Mouse (Mus musculus) hindbrain, embryonic 16.5 days (tissue): ENCODE results near the gene Stard5. TPM values are rescaled to one million over a fixed set of nuclear protein-coding genes. Genes with fewer than 3 reads are reported as not detected.

Source experiments
- ATAC-seq: fragments of 200-750 bp; cut with Nextera tagmentation; 2 replicates; pipeline ENCODE4 v1.8.0; 2017; ENCODE audit warnings: moderate TSS enrichment, moderate library complexity
- H3K27ac ChIP-seq: fragments of 300-500 bp; sonication (generic); 2 replicates; pipeline ENCODE4 v1.5.1; 2014; ENCODE audit warnings: low read depth, mild to moderate bottlenecking, control low read depth, low read length, moderate library complexity
- H3K27me3 ChIP-seq: fragments of 300-500 bp; sonication (generic); replicated peaks from 2 replicates; pipeline ENCODE4 v1.6.1; 2014; ENCODE audit warnings: low read length; ENCODE audit not compliant: control insufficient read depth, insufficient read depth
- H3K36me3 ChIP-seq: fragments of 300-500 bp; sonication (generic); 2 replicates; pipeline ENCODE4 v1.6.1; 2014; ENCODE audit warnings: mild to moderate bottlenecking, low read length, moderate library complexity, mixed read lengths; ENCODE audit not compliant: control insufficient read depth, insufficient read depth
- H3K4me1 ChIP-seq: fragments of 300-500 bp; sonication (generic); 2 replicates; pipeline ENCODE4 v1.6.1; 2014; ENCODE audit warnings: low read depth, low read length; ENCODE audit not compliant: control insufficient read depth, insufficient read depth
- H3K4me2 ChIP-seq: fragments of 300-500 bp; sonication (generic); 2 replicates; pipeline ENCODE4 v1.6.1; 2014; ENCODE audit warnings: mild to moderate bottlenecking, low read length, control low read depth, moderate library complexity
- H3K4me3 ChIP-seq: fragments of 300-500 bp; sonication (generic); 2 replicates; pipeline ENCODE4 v1.5.1; 2014; ENCODE audit warnings: mild to moderate bottlenecking, low read length, control low read depth, moderate library complexity
- H3K9ac ChIP-seq: fragments of 300-500 bp; sonication (generic); 2 replicates; pipeline ENCODE4 v1.6.1; 2014; ENCODE audit warnings: low read depth, mild to moderate bottlenecking, control low read depth, low read length, moderate library complexity
- H3K9me3 ChIP-seq: fragments of 300-500 bp; sonication (generic); 2 replicates; pipeline ENCODE4 v1.6.1; 2014; ENCODE audit warnings: mild to moderate bottlenecking, low read length, moderate library complexity; ENCODE audit not compliant: control insufficient read depth
- WGBS: fragments of 180-500 bp; shearing (Covaris S2); extraction: QIAGEN DNeasy Blood & Tissue Kit; methylation state at CpG from one replicate; pipeline ENCODE4 v1.1.7; 2014; 5-methylcytosine and 5-hydroxymethylcytosine counted together
- polyA plus RNA-seq: library from polyadenylated mRNA; unstranded; fragments of >200 nt; fragmentation: Nextera tagmentation; extraction: Ambion mirVana; gene quantifications from 2 replicates; pipeline ENCODE4 v1.2.1, GENCODE M21; 2015

The Stard5 gene
- polyA plus RNA-seq, 1 experiment from 2014 or later: 7.3 TPM

DNA sequence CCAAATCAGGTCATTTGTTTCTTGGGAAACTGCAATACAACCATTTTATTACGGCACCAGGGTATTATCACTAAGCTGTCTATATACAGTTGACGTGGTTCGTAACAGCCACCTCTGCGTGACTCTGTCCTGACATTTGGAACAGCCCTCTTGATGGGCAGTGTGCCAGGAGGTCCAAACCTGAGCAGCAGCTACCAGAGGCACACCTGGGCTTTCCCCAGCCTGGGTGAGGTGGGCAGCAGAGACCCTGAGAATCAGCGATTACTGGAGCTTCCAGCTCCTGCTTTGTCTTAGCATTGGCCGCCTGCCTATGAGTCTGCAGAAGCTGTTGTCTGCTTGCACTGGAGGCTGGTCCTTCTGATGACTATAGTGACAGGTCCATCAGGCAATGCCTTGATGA is 11.8 kb downstream of the Stard5 start:
- Histone ChIP-seq H3K9me3 (no peaks in the 10 kb centered on the region), H3K27ac (no peak overlapping the region), H3K36me3 (no peaks in the 10 kb centered on the region; the same call in 1 of the 2 replicates), H3K4me3 (no peak overlapping the region), H3K4me1 (no peaks in the 10 kb centered on the region), H3K9ac (no peak overlapping the region), H3K4me2 (no peak overlapping the region), H3K27me3 (no peaks in the 10 kb centered on the region)
- no peak for ATAC-seq
- WGBS: 83% methylated on average over 6 of the region's 6 CpGs

- 70% methylated on average over 2 of the region's 2 CpGs for WGBS
These were observed 13.0 kb downstream of the Stard5 start for GRCm38 (mm10) chr7:83644761-83645160.

GRCm38 (mm10) chr7:83645476-83645875 is 13.7 kb downstream of the Stard5 start:
- Histone ChIP-seq H3K27me3 (no peaks in the 10 kb centered on the region), H3K9me3 (no peaks in the 10 kb centered on the region), H3K4me1 (no peaks in the 10 kb centered on the region), H3K9ac (no peak overlapping the region), H3K4me3 (no peak overlapping the region), H3K4me2 (no peak overlapping the region), H3K27ac (no peak overlapping the region), H3K36me3 (no peaks in the 10 kb centered on the region; the same call in 1 of the 2 replicates)
- no peak for ATAC-seq
- 80% methylated on average over 5 of the region's 5 CpGs for WGBS

More at GRCm38 (mm10) chr7:83644761-83645160, 13.0 kb downstream of the Stard5 start:
- H3K36me3 ChIP-seq: no peaks in the 10 kb centered on the region; the same call in 1 of the 2 replicates
- H3K4me1 ChIP-seq: no peaks in the 10 kb centered on the region
- no peak overlapping the region for H3K4me2 ChIP-seq
- ATAC-seq: no peak
- no peak overlapping the region for H3K4me3 ChIP-seq
- H3K9me3 ChIP-seq: no peaks in the 10 kb centered on the region
- H3K27me3 ChIP-seq: no peaks in the 10 kb centered on the region
- no peak overlapping the region for H3K27ac ChIP-seq
- no peak overlapping the region for H3K9ac ChIP-seq

- no peak for ATAC-seq
- WGBS: 81% methylated on average over 7 of the region's 7 CpGs
- Histone ChIP-seq H3K4me2 (no peak overlapping the region), H3K4me3 (no peak overlapping the region), H3K36me3 (no peaks in the 10 kb centered on the region), H3K4me1 (no peaks in the 10 kb centered on the region), H3K9me3 (no peaks in the 10 kb centered on the region), H3K27me3 (no peaks in the 10 kb centered on the region), H3K27ac (no peak overlapping the region), H3K9ac (no peak overlapping the region)
These were observed 17.0 kb downstream of the Stard5 start for GRCm38 (mm10) chr7:83648807-83649206.

- WGBS: 93% methylated on average over 5 of the region's 5 CpGs
- no peaks in the 10 kb centered on the region for H3K4me1 ChIP-seq
- H3K9ac ChIP-seq: no peak overlapping the region
- no peaks in the 10 kb centered on the region for H3K9me3 ChIP-seq
- no peak overlapping the region for H3K4me3 ChIP-seq
- no peak overlapping the region for H3K4me2 ChIP-seq
- ATAC-seq: no peak
- H3K27me3 ChIP-seq: no peaks in the 10 kb centered on the region
- no peaks in the 10 kb centered on the region for H3K36me3 ChIP-seq
- H3K27ac ChIP-seq: no peak overlapping the region
These were observed 18.9 kb downstream of the Stard5 start for GRCm38 (mm10) chr7:83650638-83651037.

DNA sequence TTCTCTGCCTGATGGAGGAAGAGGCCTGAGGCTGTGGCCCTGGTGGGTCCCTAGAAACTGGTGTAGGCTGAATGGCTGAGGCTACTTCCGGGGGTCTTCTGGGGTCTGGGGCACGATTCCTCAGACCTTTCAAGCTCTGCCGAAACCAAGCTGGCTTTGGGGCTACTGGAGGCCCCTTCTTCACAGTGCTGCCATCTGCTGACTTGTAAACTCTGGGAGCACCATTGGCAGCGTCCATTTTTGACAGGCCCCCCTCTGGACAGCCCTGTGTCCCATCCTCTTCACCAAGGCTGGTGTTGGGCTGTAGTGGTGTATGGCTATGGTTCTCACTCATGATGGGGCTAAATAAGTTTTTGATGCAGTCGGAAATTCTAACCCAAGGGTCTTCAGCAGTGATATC is 20.7 kb downstream of the Stard5 start:
- Histone ChIP-seq H3K9me3 (no peaks in the 10 kb centered on the region), H3K4me1 (no peaks in the 10 kb centered on the region), H3K27me3 (no peaks in the 10 kb centered on the region), H3K9ac (no peak overlapping the region), H3K4me2 (no peak overlapping the region), H3K36me3 (no peaks in the 10 kb centered on the region), H3K4me3 (no peak overlapping the region), H3K27ac (no peak overlapping the region)
- WGBS: 87% methylated on average over 5 of the region's 5 CpGs
- no peak for ATAC-seq

- no peak for ATAC-seq
- no peak overlapping the region for H3K4me3 ChIP-seq
- H3K27me3 ChIP-seq: no peaks in the 10 kb centered on the region
- H3K4me2 ChIP-seq: no peak overlapping the region
- no peaks in the 10 kb centered on the region for H3K4me1 ChIP-seq
- H3K27ac ChIP-seq: no peak overlapping the region
- H3K36me3 ChIP-seq: no peaks in the 10 kb centered on the region
- no peak overlapping the region for H3K9ac ChIP-seq
- 97% methylated on average over 2 of the region's 2 CpGs for WGBS
- no peaks in the 10 kb centered on the region for H3K9me3 ChIP-seq
These were observed 21.9 kb downstream of the Stard5 start for GRCm38 (mm10) chr7:83653605-83654051.

- ATAC-seq: no peak
- H3K27ac ChIP-seq: no peak overlapping the region
- no peak overlapping the region for H3K4me3 ChIP-seq
- H3K9ac ChIP-seq: no peak overlapping the region
- WGBS: 91% methylated on average over 2 of the region's 2 CpGs
- no peak overlapping the region for H3K4me2 ChIP-seq
- H3K4me1 ChIP-seq: no peaks in the 10 kb centered on the region
- H3K9me3 ChIP-seq: no peaks in the 10 kb centered on the region
- H3K27me3 ChIP-seq: no peaks in the 10 kb centered on the region
- no peaks in the 10 kb centered on the region for H3K36me3 ChIP-seq
These were observed 22.4 kb downstream of the Stard5 start for GRCm38 (mm10) chr7:83654196-83654595.

DNA sequence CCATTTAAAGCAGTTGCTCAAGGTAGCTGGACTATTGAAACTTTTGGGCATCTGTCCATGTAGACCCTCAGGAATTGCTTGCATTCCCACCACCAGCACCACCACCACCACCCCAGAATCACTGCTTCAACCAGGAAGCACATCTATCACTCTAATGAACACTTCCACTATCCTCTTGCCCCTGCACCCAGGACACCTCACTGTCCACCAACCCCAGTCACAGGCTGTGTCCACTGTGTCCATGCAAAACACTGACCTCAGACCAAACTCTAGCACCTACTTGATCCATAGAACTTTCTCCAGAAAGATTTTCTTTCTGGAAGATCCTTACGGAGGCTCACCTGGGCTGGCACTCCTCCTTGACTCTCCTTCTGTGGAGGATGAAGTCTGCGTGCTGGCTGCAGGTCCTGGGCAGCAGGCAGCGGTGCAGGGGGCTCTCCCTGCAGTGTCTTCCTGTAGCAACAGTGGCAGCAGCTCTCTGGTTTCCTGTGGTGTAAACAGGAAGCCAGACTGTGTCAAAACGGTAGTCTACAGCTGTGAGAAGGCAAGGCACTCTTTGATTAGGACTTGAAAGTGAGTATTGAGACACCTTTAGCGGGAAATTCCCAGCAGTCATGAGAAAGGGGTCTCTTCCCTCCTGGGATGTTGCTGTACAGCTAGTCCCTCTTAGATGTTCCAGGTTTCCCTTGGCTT is 23.3 kb downstream of the Stard5 start:
- Histone ChIP-seq H3K4me2 (no peak overlapping the region), H3K27ac (no peak overlapping the region), H3K4me1 (no peaks in the 10 kb centered on the region), H3K9ac (no peak overlapping the region), H3K36me3 (no peaks in the 10 kb centered on the region), H3K4me3 (no peak overlapping the region), H3K27me3 (no peaks in the 10 kb centered on the region), H3K9me3 (no peaks in the 10 kb centered on the region)
- WGBS: 74% methylated on average over 5 of the region's 5 CpGs
- ATAC-seq: no peak
